Mouse (Mus musculus): ENCODE measurements at regions not wholly inside any gene's neighbourhood (a gene's known extent, or its start where the extent isn't known, plus 50 kb on each side); places are given as distances from the start of the nearest gene placed in this dataset.

GRCm38 (mm10) chr1:13800460-13800859, 2292.7 kb downstream of the 4930444P10Rik start:
- TF ChIP-seq EP300 (optimal IDR thresholded peaks at IDR 0.05) (no peak), CTCF (IDR thresholded peaks at IDR 0.05; ENCODE audit: low read depth) (no peak)
